Mouse (Mus musculus) bone marrow, adult 2 months (tissue): ENCODE results near the gene Hist1h1d. TPM values are rescaled to one million over a fixed set of nuclear protein-coding genes. Genes with fewer than 3 reads are reported as not detected.
"Not testable (repeated sequence)": the region's sequence is repeated elsewhere in the genome, so short reads cannot be mapped to it uniquely, and the experiment has no call there.

Source experiments
- H3K27ac ChIP-seq: fragments of 200-500 bp; 2 replicates; pipeline ENCODE4 v1.5.1; 2012; ENCODE audit warnings: low read depth, mild to moderate bottlenecking, control low read depth, inconsistent platforms, low read length; ENCODE audit not compliant: control insufficient read depth, poor library complexity, insufficient read depth
- H3K4me1 ChIP-seq: fragments of 200-500 bp; 2 replicates; pipeline ENCODE4 v1.6.1; 2011; ENCODE audit warnings: low read length; ENCODE audit not compliant: control insufficient read depth, insufficient read depth
- H3K4me3 ChIP-seq: fragments of 200-500 bp; replicated peaks from 2 replicates; pipeline ENCODE3; 2011; ENCODE audit warnings: mild to moderate bottlenecking, low read depth, low read length, control low read depth; ENCODE audit not compliant: control insufficient read depth
- CTCF ChIP-seq: fragments of 200-500 bp; IDR thresholded peaks from 2 replicates; pipeline ENCODE4 v1.5.1; 2011; ENCODE audit warnings: low read length, control low read depth; ENCODE audit not compliant: control insufficient read depth, insufficient read depth
- POLR2A ChIP-seq: fragments of 200-500 bp; IDR thresholded peaks from 2 replicates; pipeline ENCODE4 v1.6.1; 2011; ENCODE audit warnings: low read depth, mild to moderate bottlenecking, control low read depth, low read length, borderline replicate concordance; ENCODE audit not compliant: control insufficient read depth
- WGBS: fragments of 180-500 bp; shearing (Covaris S2); methylation state at CpG from one replicate; pipeline ENCODE4 v1.1.7; 2018; 5-methylcytosine and 5-hydroxymethylcytosine counted together
- polyA plus RNA-seq: library from polyadenylated mRNA; stranded (reverse); fragments of >200 nt; gene quantifications from 2 replicates; pipeline ENCODE4 v1.2.4, GENCODE M21; 2011; ENCODE audit warnings: low replicate concordance; ENCODE audit not compliant: missing spikeins, insufficient read depth, insufficient read length

Gene Hist1h1d
- polyA plus RNA-seq, 1 experiment = 12.7 TPM

- Histone ChIP-seq H3K4me3 (peak within 1 kb of the TSS; percentile 74), H3K27ac (peak within 1 kb of the TSS; percentile 97), H3K4me1 (no peaks in the 10 kb centered on the region; the same call in 1 of the 2 replicates)
- TF ChIP-seq CTCF = no peak
- TF ChIP-seq POLR2A = peak; percentile 100
- WGBS = under 1% methylated on average over 43 of the region's 43 CpGs
Measured at GRCm38 (mm10) chr13:23581408-23582218, 28.6 kb downstream of the Hist1h1d start, which contains the start of gene Hist1h4d. Hist1h4d (plus strand) TSS chr13:23581598.

GRCm38 (mm10) chr13:23582219-23583056 is 29.4 kb downstream of the Hist1h1d start:
- peaks cover 1% of the 10 kb centered on the region; the same call in 1 of the 2 replicates for H3K4me1 ChIP-seq

GRCm38 (mm10) chr13:23583387-23584068 is 30.5 kb downstream of the Hist1h1d start:
- peaks cover 3% of the 10 kb centered on the region; the same call in 1 of the 2 replicates for H3K4me1 ChIP-seq
- peak overlapping the region; percentile 67; the same call in 1 of the 2 replicates for H3K27ac ChIP-seq
- H3K4me3 ChIP-seq = no peak overlapping the region
- no peak for TF ChIP-seq CTCF
- no peak for TF ChIP-seq POLR2A

More at GRCm38 (mm10) chr13:23582219-23583056, 29.4 kb downstream of the Hist1h1d start:
- H3K4me3 ChIP-seq = peak overlapping the region; percentile 74
- TF ChIP-seq CTCF = no peak
- no peak for TF ChIP-seq POLR2A
- WGBS = 22% methylated on average over 6 of the region's 6 CpGs
- H3K27ac ChIP-seq = peak overlapping the region; percentile 97

- peaks cover 3% of the 10 kb centered on the region; the same call in 1 of the 2 replicates for H3K4me1 ChIP-seq
- H3K27ac ChIP-seq = peak overlapping the region; percentile 70
- TF ChIP-seq POLR2A = no peak
- TF ChIP-seq CTCF = no peak
- H3K4me3 ChIP-seq = peak overlapping the region; percentile 38
Measured at GRCm38 (mm10) chr13:23584331-23584730, 31.3 kb downstream of the Hist1h1d start.

- TF ChIP-seq CTCF (no peak), POLR2A (0 out of 2 replicates have a peak, but pooled peaks have one; percentile 36)
- peak overlapping the region; percentile 89 for H3K27ac ChIP-seq
- H3K4me1 ChIP-seq = peaks cover 3% of the 10 kb centered on the region; the same call in 1 of the 2 replicates
- H3K4me3 ChIP-seq = peak overlapping the region; percentile 65
- under 1% methylated on average over 21 of the region's 21 CpGs for WGBS
Measured at GRCm38 (mm10) chr13:23585029-23585441, 32.0 kb downstream of the Hist1h1d start.

GRCm38 (mm10) chr13:23585442-23586098 is 32.5 kb downstream of the Hist1h1d start:
- Histone ChIP-seq H3K4me3 (peak overlapping the region; percentile 65), H3K27ac (peak overlapping the region; percentile 89)
- WGBS = under 1% methylated on average over 35 of the region's 36 CpGs
- peak; percentile 92 for TF ChIP-seq POLR2A
- H3K4me1 ChIP-seq = not testable (repeated sequence)
